Mouse (Mus musculus) lung, embryonic 15.5 days (tissue): ENCODE data around the gene Fhl3. TPM values are rescaled to one million over a fixed set of nuclear protein-coding genes. Genes with fewer than 3 reads are reported as not detected.

Experiments
- ATAC-seq: fragments of 200-750 bp; cut with Nextera tagmentation; 2 replicates; pipeline ENCODE4 v1.8.0; 2017; ENCODE audit warnings: moderate number of reproducible peaks, borderline replicate concordance; ENCODE audit not compliant: low FRiP score, low TSS enrichment; ENCODE audit errors: extremely low read depth
- H3K27ac ChIP-seq: fragments of 300-500 bp; sonication (generic); 2 replicates; pipeline ENCODE4 v1.5.1; 2015; ENCODE audit warnings: moderate library complexity, mild to moderate bottlenecking, inconsistent platforms
- H3K27me3 ChIP-seq: fragments of 300-500 bp; sonication (generic); 2 replicates; pipeline ENCODE4 v1.6.1; 2015; ENCODE audit warnings: inconsistent platforms
- H3K36me3 ChIP-seq: fragments of 300-500 bp; sonication (generic); 2 replicates; pipeline ENCODE4 v1.6.1; 2015; ENCODE audit warnings: inconsistent platforms
- H3K4me1 ChIP-seq: fragments of 300-500 bp; sonication (generic); 2 replicates; pipeline ENCODE4 v1.6.1; 2015; ENCODE audit warnings: inconsistent platforms
- H3K4me2 ChIP-seq: fragments of 300-500 bp; sonication (generic); 2 replicates; pipeline ENCODE4 v1.6.1; 2015; ENCODE audit warnings: inconsistent platforms, mild to moderate bottlenecking, moderate library complexity
- H3K4me3 ChIP-seq: fragments of 300-500 bp; sonication (generic); 2 replicates; pipeline ENCODE4 v1.5.1; 2015; ENCODE audit warnings: mild to moderate bottlenecking, inconsistent platforms
- H3K9ac ChIP-seq: fragments of 300-500 bp; sonication (generic); 2 replicates; pipeline ENCODE4 v1.6.1; 2015; ENCODE audit warnings: inconsistent platforms
- H3K9me3 ChIP-seq: fragments of 300-500 bp; sonication (generic); 2 replicates; pipeline ENCODE4 v1.6.1; 2016; ENCODE audit warnings: inconsistent platforms
- WGBS: fragments of 180-500 bp; shearing (Covaris S2); methylation state at CpG from one replicate; pipeline ENCODE4 v1.1.7; 2015; 5-methylcytosine and 5-hydroxymethylcytosine counted together
- microRNA counts: library from miRNA; unstranded; fragments of <30 nt; microRNA quantifications from one replicate; lab custom pipeline; 2016
- microRNA-seq: library from miRNA; unstranded; fragments of <30 nt; microRNA quantifications from one replicate; pipeline ENCODE4, GENCODE M21; 2016
- polyA plus RNA-seq: library from polyadenylated mRNA; unstranded; fragments of >200 nt; fragmentation: Nextera tagmentation; extraction: Ambion mirVana; gene quantifications from 2 replicates; pipeline ENCODE4 v1.2.1, GENCODE M21; 2015

The Fhl3 gene
- polyA plus RNA-seq, 1 experiment from 2014 or later, result 5.3 TPM

- Histone ChIP-seq H3K9me3 (no peaks in the 10 kb centered on the region), H3K27ac (peak overlapping the region; percentile 20), H3K9ac (peak overlapping the region; percentile 59), H3K36me3 (no peaks in the 10 kb centered on the region), H3K4me2 (peak overlapping the region; percentile 91), H3K27me3 (no peaks in the 10 kb centered on the region; the same call in 1 of the 2 replicates), H3K4me1 (peaks cover 32% of the 10 kb centered on the region), H3K4me3 (peak overlapping the region; percentile 73)
- under 1% methylated on average over 75 of the region's 75 CpGs for WGBS
- ATAC-seq, result peak; percentile 98
Observed at GRCm38 (mm10) chr4:124751300-124752250, 51.1 kb downstream of the Fhl3 start.

GRCm38 (mm10) chr4:124752281-124753199 lies 52.0 kb downstream of the Fhl3 start:
- no peaks in the 10 kb centered on the region for H3K36me3 ChIP-seq
- H3K27me3 ChIP-seq, result no peaks in the 10 kb centered on the region; the same call in 1 of the 2 replicates
- H3K9me3 ChIP-seq, result no peaks in the 10 kb centered on the region
- H3K4me2 ChIP-seq, result peak overlapping the region; percentile 91
- no peak for ATAC-seq
- 15% methylated on average over 15 of the region's 15 CpGs for WGBS
- H3K4me1 ChIP-seq, result peaks cover 32% of the 10 kb centered on the region
- H3K9ac ChIP-seq, result peak overlapping the region; percentile 59
- H3K27ac ChIP-seq, result peak overlapping the region; percentile 20
- H3K4me3 ChIP-seq, result peak overlapping the region; percentile 73

GRCm38 (mm10) chr4:124755526-124755925 lies 55.0 kb downstream of the Fhl3 start:
- Histone ChIP-seq H3K27me3 (no peaks in the 10 kb centered on the region), H3K9ac (no peak overlapping the region), H3K4me1 (peaks cover 41% of the 10 kb centered on the region), H3K9me3 (no peaks in the 10 kb centered on the region), H3K4me3 (no peak overlapping the region), H3K4me2 (no peak overlapping the region), H3K27ac (no peak overlapping the region), H3K36me3 (no peaks in the 10 kb centered on the region)
- 44% methylated on average over 7 of the region's 7 CpGs for WGBS
- ATAC-seq, result no peak

MicroRNAs within 50 kb of the gene (microRNA counts, 519-probe panel; counts per million panel counts)
- microRNA mmu-miR-697 (lab: Ali Mortazavi, UCI) (19.7 counts per million), microRNA mmu-miR-698 (lab: Ali Mortazavi, UCI) (19.7 counts per million)

Small RNAs within 50 kb of the gene (microRNA-seq; reads per million reads assigned to microRNA genes)
- gene Gm24721 (not detected), gene Mir697 (not detected), gene Mir698 (not detected)

Other genes starting within 250 kb of the Fhl3 start
- not detected in 2 replicates for gene 3100002H09Rik, start 89.9 kb upstream of the Fhl3 start, polyA plus RNA-seq
- gene Pou3f1, start 43.9 kb upstream of the Fhl3 start, polyA plus RNA-seq, result 0.06 and 0.14 TPM in 2 replicates
- gene Utp11, start 7.1 kb upstream of the Fhl3 start, polyA plus RNA-seq, result 57.7 and 60.8 TPM in 2 replicates
- 148 and 151 TPM in 2 replicates for gene Sf3a3, start 14.1 kb downstream of the Fhl3 start, polyA plus RNA-seq
- gene Inpp5b, start 41.1 kb downstream of the Fhl3 start, polyA plus RNA-seq, result 28.2 and 35.5 TPM in 2 replicates
- gene Mtf1, start 101.4 kb downstream of the Fhl3 start, polyA plus RNA-seq, result 12.8 and 13.2 TPM in 2 replicates
- gene Yrdc, start 150.0 kb downstream of the Fhl3 start, polyA plus RNA-seq, result 36.1 and 40.5 TPM in 2 replicates
- 58.2 and 59.0 TPM in 2 replicates for gene 1110065P20Rik, start 150.5 kb downstream of the Fhl3 start, polyA plus RNA-seq
- 0.42 and 0.59 TPM in 2 replicates for gene Maneal, start 161.5 kb downstream of the Fhl3 start, polyA plus RNA-seq
- not detected in 2 replicates for gene Epha10, start 180.2 kb downstream of the Fhl3 start, polyA plus RNA-seq
- gene 9930104L06Rik, start 236.3 kb downstream of the Fhl3 start, polyA plus RNA-seq, result 11.9 and 13.1 TPM in 2 replicates
- 154 and 166 TPM in 2 replicates for gene Cdca8, start 238.6 kb downstream of the Fhl3 start, polyA plus RNA-seq